Mouse (Mus musculus) olfactory bulb, adult 2 months (tissue): ENCODE data around the gene Gnptg. TPM values are rescaled to one million over a fixed set of nuclear protein-coding genes. Genes with fewer than 3 reads are reported as not detected.
"Not testable (repeated sequence)": the region's sequence is repeated elsewhere in the genome, so short reads cannot be mapped to it uniquely, and the experiment has no call there.

ENCODE experiments used
- H3K27ac ChIP-seq: fragments of 200-500 bp; 2 replicates; pipeline ENCODE4 v1.5.1; 2012; ENCODE audit warnings: low read depth, low read length; ENCODE audit not compliant: insufficient read depth
- H3K4me1 ChIP-seq: fragments of 200-500 bp; 2 replicates; pipeline ENCODE4 v1.6.1; 2012; ENCODE audit warnings: low read length; ENCODE audit not compliant: control insufficient read depth, insufficient read depth
- H3K4me3 ChIP-seq: fragments of 200-500 bp; 2 replicates; pipeline ENCODE4 v1.5.1; 2012; ENCODE audit warnings: mild to moderate bottlenecking, low read depth, low read length, moderate library complexity; ENCODE audit not compliant: insufficient read depth
- CTCF ChIP-seq: fragments of 200-500 bp; IDR thresholded peaks from 2 replicates; pipeline ENCODE4 v1.5.1; 2012; ENCODE audit warnings: low read depth, mild to moderate bottlenecking, low read length, moderate library complexity; ENCODE audit not compliant: insufficient read depth
- POLR2A ChIP-seq: fragments of 200-500 bp; IDR thresholded peaks from 2 replicates; pipeline ENCODE4 v1.6.1; 2012; ENCODE audit warnings: mild to moderate bottlenecking, low read depth, low read length, moderate library complexity; ENCODE audit not compliant: insufficient read depth
- WGBS: fragments of 180-500 bp; shearing (Covaris S2); methylation state at CpG from one replicate; pipeline ENCODE4 v1.1.7; 2018; 5-methylcytosine and 5-hydroxymethylcytosine counted together
- polyA plus RNA-seq: library from polyadenylated mRNA; stranded (reverse); fragments of >200 nt; gene quantifications from 2 replicates; pipeline ENCODE4 v1.2.4, GENCODE M21; 2012; ENCODE audit warnings: low replicate concordance; ENCODE audit not compliant: missing spikeins, insufficient read depth, insufficient read length

Gnptg gene
- polyA plus RNA-seq, 1 experiment, result not detected

- Histone ChIP-seq H3K4me3 (no peak overlapping the region), H3K4me1 (peaks cover 20% of the 10 kb centered on the region), H3K27ac (no peak overlapping the region)
- TF ChIP-seq CTCF, result no peak
- no peak for TF ChIP-seq POLR2A
- 60% methylated on average over 8 of the region's 8 CpGs for WGBS
Measured at GRCm38 (mm10) chr17:25250181-25250835, 10.4 kb upstream of the Gnptg start.

DNA sequence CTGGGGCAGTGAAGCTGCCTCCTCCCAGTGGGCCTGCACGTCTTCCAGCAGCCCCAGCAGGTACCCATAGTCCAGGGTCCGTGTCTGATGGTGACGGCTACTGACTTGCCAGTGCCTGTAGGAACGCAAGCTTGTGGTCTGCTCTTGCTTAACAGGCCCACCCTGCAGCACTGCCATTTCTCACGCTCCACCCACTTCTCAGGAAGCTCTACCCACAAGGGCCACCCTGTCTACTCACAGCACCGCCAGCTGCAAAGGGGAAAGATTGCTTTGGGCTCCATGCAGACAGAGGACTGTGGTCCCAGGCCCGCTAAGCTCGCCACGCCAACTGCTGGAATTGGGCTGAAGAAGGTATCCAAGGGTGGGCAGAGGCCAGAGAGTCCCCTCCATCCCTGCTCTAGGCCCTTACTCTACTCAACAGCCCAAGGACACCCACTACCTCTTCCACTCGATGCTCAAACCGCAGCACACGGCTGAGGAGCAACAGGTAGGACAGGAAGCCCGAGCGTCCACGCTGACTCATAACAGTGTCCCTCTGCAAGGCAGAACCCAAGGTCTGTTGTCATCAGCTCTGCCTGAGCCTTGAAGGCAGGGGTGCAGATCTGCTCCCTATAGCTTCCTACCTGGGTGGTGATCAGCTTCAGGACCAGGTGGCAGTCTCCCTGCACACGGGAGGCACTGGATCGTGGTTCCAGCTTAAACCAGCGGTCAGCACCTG is 8.3 kb upstream of the Gnptg start:
- no peak overlapping the region for H3K4me3 ChIP-seq
- TF ChIP-seq CTCF (no peak), POLR2A (no peak)
- H3K4me1 ChIP-seq, result peaks cover 3% of the 10 kb centered on the region
- WGBS, result 81% methylated on average over 18 of the region's 18 CpGs
- no peak overlapping the region for H3K27ac ChIP-seq

GRCm38 (mm10) chr17:25244239-25244638 is 4.3 kb upstream of the Gnptg start:
- WGBS, result 89% methylated on average over 16 of the region's 16 CpGs
- no peak overlapping the region for H3K4me3 ChIP-seq
- TF ChIP-seq POLR2A, result no peak
- no peak for TF ChIP-seq CTCF
- peaks cover 8% of the 10 kb centered on the region for H3K4me1 ChIP-seq
- H3K27ac ChIP-seq, result no peak overlapping the region

- H3K4me1 ChIP-seq, result peaks cover 8% of the 10 kb centered on the region
- WGBS, result 88% methylated on average over 11 of the region's 11 CpGs
- TF ChIP-seq CTCF, result no peak
- no peak for TF ChIP-seq POLR2A
Measured at GRCm38 (mm10) chr17:25243131-25243780, 3.3 kb upstream of the Gnptg start.

DNA sequence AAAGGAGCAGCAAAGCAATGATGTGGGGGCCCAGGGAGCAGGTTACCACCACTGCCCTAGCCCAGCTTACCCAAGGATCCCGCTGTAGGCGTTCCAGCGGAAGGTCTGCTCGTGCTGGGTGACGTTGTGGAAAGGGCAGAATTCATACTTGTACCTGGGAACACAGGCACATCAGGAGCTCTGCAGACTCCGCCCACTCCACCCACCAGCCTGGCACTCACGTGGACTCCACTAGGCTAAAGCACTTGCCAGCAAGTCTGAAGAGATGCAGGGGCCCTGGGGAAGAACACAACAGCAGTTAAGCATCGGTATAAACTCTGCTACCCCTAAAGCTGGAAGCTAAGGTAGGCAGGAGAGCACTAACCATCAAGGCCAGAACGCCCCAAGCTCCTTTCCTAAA is 4.3 kb downstream of the Gnptg start:
- no peaks in the 10 kb centered on the region for H3K4me1 ChIP-seq
- H3K4me3 ChIP-seq, result no peak overlapping the region
- WGBS, result 76% methylated on average over 9 of the region's 9 CpGs
- TF ChIP-seq CTCF, result no peak
- TF ChIP-seq POLR2A, result no peak
- H3K27ac ChIP-seq, result no peak overlapping the region

More at GRCm38 (mm10) chr17:25243131-25243780, 3.3 kb upstream of the Gnptg start:
- Histone ChIP-seq H3K4me3 (no peak overlapping the region), H3K27ac (no peak overlapping the region)

DNA sequence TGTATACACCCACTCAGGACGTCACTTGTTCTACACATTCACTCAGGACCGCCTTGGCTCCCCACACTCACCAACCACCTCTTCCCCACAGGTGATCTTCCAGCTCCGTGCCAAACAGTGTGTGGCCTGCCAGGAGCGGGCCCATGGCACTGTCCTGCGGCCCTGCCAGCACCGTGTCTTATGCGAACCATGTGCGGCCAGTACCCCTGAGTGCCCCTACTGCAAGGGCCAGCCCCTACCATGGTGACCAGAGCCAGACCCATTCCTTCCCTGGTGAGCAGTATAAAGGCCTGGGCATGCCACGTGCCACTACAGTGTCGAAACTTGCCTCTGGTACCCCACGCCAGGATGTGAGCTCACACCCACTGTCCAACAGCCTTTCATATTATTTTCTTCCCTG is 8.3 kb downstream of the Gnptg start:
- not testable (repeated sequence) for H3K4me1 ChIP-seq, H3K4me3 ChIP-seq, H3K27ac ChIP-seq
- WGBS, result 80% methylated on average over 7 of the region's 11 CpGs

- Histone ChIP-seq H3K4me1 (no peaks in the 10 kb centered on the region), H3K27ac (no peak overlapping the region), H3K4me3 (no peak overlapping the region)
- TF ChIP-seq POLR2A, result no peak
- no peak for TF ChIP-seq CTCF
- WGBS, result 76% methylated on average over 3 of the region's 3 CpGs
Measured at GRCm38 (mm10) chr17:25230700-25231099, 9.2 kb downstream of the Gnptg start.

DNA sequence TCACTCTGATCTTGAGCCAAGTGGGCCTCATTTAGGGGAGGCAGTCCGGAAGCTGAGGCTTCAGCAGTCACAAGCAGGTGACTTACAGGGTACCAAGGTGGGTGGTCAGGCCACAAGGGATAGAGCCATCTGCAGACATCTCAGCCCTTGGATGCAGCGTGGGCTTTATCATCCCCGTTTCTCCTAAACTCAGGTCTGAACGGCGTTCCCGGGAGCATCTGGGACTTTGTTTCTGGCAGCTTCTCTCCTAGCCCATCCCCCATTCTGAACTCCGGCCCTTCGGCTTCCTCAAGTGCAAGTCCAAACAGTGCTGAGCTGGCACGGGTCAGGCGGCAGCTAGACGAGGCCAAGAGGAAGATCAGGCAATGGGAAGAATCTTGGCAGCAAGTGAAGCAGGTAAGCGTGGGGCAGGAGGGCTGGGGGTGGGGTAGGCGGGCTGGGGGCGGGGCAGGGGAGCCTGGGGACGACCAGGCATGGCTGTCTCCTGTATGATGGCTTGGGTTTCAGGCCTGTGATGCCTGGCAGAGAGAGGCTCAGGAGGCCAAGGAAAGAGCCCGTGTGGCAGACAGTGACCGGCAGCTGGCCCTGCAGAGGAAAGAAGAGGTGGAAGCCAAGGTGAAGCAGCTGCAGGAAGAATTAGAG is 9.8 kb downstream of the Gnptg start:
- WGBS, result 68% methylated on average over 17 of the region's 17 CpGs
- not testable (repeated sequence) for H3K4me3 ChIP-seq, H3K27ac ChIP-seq, H3K4me1 ChIP-seq

DNA sequence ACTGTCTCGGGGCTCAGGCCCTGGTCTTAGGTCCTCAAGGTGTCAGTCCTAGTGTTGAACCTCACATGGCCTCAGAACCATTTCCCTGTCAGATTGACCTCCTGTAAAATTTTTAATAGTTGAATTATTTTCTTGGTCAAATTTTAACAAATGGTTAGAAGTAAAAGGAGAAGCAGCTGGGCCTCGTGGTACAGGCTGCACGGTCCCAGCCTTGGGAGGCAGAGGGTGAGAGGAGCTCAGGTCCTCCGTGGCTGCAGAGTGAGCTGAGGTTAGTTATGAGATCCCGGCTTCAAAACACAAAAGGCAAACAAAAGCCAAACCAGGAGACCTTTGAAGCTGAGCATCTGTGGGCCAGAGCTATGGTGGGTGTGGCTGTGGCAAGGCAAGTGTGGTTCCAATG is 11.9 kb downstream of the Gnptg start:
- no peaks in the 10 kb centered on the region for H3K4me1 ChIP-seq
- H3K27ac ChIP-seq, result no peak overlapping the region
- 85% methylated on average over 5 of the region's 5 CpGs for WGBS
- no peak overlapping the region for H3K4me3 ChIP-seq
- TF ChIP-seq CTCF (no peak), POLR2A (no peak)

DNA sequence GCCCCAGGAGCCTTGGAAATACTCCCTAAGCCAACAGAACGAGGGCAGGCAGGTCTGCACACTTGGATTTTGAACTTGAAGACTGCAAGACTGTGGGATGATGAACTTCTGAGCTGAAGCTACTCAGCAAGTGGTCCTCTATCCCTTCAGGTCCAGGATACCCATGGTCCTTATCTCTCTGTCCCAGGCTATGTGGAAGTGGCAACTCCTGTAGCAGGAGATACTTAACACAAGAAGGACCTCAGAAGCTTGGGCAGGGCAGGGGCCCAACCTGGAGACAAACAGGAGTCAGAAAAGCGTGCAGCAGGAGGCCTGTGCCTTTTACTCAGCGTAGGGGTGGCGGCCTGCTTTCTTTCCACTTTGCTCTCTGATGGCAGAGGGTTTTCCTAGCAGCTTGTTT is 14.3 kb downstream of the Gnptg start:
- 83% methylated on average over 4 of the region's 4 CpGs for WGBS
- Histone ChIP-seq H3K4me3 (no peak overlapping the region), H3K27ac (no peak overlapping the region), H3K4me1 (peaks cover 15% of the 10 kb centered on the region)
- TF ChIP-seq POLR2A, result no peak
- no peak for TF ChIP-seq CTCF
